Mouse (Mus musculus): ENCODE data around the gene Mup4. TPM values are rescaled to one million over a fixed set of nuclear protein-coding genes. Genes with fewer than 3 reads are reported as not detected.

The Mup4 gene
- not detected in 2 replicates for polyA plus RNA-seq (2012; rRNA removed)

GRCm38 (mm10) chr4:59960610-59961009, at the start of gene Mup4:
Mup4 (minus strand) TSS chr4:59960710.

GRCm38 (mm10) chr4:59963405-59964344, 3.2 kb upstream of the Mup4 start, which contains the start of gene Mup6:
Mup6 (plus strand) TSS chr4:59964294.

GRCm38 (mm10) chr4:59914608-59915403, 45.7 kb downstream of the Mup4 start, which contains the start of gene Slc46a2:
Slc46a2 (minus strand) TSS chr4:59915056.

Other genes starting within 250 kb of the Mup4 start
- 9.4 and 9.8 TPM in 2 replicates for gene Inip, start 159.1 kb downstream of the Mup4 start, polyA plus RNA-seq (2012; rRNA removed)
- 2.8 and 5.4 TPM in 2 replicates for gene Snx30, start 154.9 kb downstream of the Mup4 start, polyA plus RNA-seq (2012; rRNA removed)
- 0.14 TPM in 1 of 2 replicates, not detected in the other for gene Slc46a2, start 45.7 kb downstream of the Mup4 start, polyA plus RNA-seq (2012; rRNA removed)
- not detected in 2 replicates for gene Mup6, start 3.6 kb upstream of the Mup4 start, polyA plus RNA-seq (2012; rRNA removed)
- gene Mup7, start 109.8 kb upstream of the Mup4 start, polyA plus RNA-seq (2012; rRNA removed): not detected in 2 replicates
- gene Mup2, start 193.6 kb upstream of the Mup4 start, polyA plus RNA-seq (2012; rRNA removed): not detected in 2 replicates